Mouse (Mus musculus): ENCODE measurements around the gene Taf12.

GRCm38 (mm10) chr4:132253622-132254021, 20.6 kb upstream of the Taf12 start:
- no peak for TF ChIP-seq CTCF (IDR thresholded peaks at IDR 0.05; ENCODE audit: low read depth, low read length)
- no peak for TF ChIP-seq POLR2A (IDR thresholded peaks at IDR 0.05; ENCODE audit: extremely low read depth, insufficient read depth, low read length)
